Mouse (Mus musculus) olfactory bulb, adult 2 months (tissue): ENCODE measurements around the gene Cdh13.

ENCODE experiments used
- CTCF ChIP-seq: fragments of 200-500 bp; IDR thresholded peaks from 2 replicates; pipeline ENCODE4 v1.5.1; 2012; ENCODE audit warnings: low read depth, mild to moderate bottlenecking, low read length, moderate library complexity; ENCODE audit not compliant: insufficient read depth
- POLR2A ChIP-seq: fragments of 200-500 bp; IDR thresholded peaks from 2 replicates; pipeline ENCODE4 v1.6.1; 2012; ENCODE audit warnings: mild to moderate bottlenecking, low read depth, low read length, moderate library complexity; ENCODE audit not compliant: insufficient read depth

- TF ChIP-seq POLR2A (no peak), CTCF (no peak)
Measured at GRCm38 (mm10) chr8:119272891-119273290, 989.4 kb downstream of the Cdh13 start.
